Mouse (Mus musculus) intestine, postnatal 0 days (tissue): ENCODE results near the gene Arhgap15. TPM values are rescaled to one million over a fixed set of nuclear protein-coding genes. Genes with fewer than 3 reads are reported as not detected.

Experiments
- ATAC-seq: fragments of 200-750 bp; cut with Nextera tagmentation; 2 replicates; pipeline ENCODE4 v1.8.0; 2017; ENCODE audit warnings: mild to moderate bottlenecking, moderate TSS enrichment, moderate library complexity
- H3K27ac ChIP-seq: fragments of 300-500 bp; sonication (generic); 2 replicates; pipeline ENCODE4 v1.5.1; 2014; ENCODE audit warnings: mild to moderate bottlenecking, low read depth, low read length, moderate library complexity
- H3K27me3 ChIP-seq: fragments of 300-500 bp; sonication (generic); replicated peaks from 2 replicates; pipeline ENCODE4 v1.6.1; 2014; ENCODE audit warnings: low read length, mixed read lengths; ENCODE audit not compliant: control insufficient read depth, insufficient read depth
- H3K36me3 ChIP-seq: fragments of 300-500 bp; sonication (generic); 2 replicates; pipeline ENCODE4 v1.6.1; 2014; ENCODE audit warnings: mild to moderate bottlenecking, moderate library complexity; ENCODE audit not compliant: control insufficient read depth, insufficient read depth
- H3K4me1 ChIP-seq: fragments of 300-500 bp; sonication (generic); replicated peaks from 2 replicates; pipeline ENCODE4 v1.6.1; 2014; ENCODE audit warnings: antibody characterized with exemption, low read length, mixed read lengths; ENCODE audit not compliant: control insufficient read depth, insufficient read depth
- H3K4me2 ChIP-seq: fragments of 300-500 bp; sonication (generic); replicated peaks from 2 replicates; pipeline ENCODE4 v1.6.1; 2014; ENCODE audit warnings: low read depth, mild to moderate bottlenecking, moderate library complexity
- H3K4me3 ChIP-seq: fragments of 300-500 bp; sonication (generic); 2 replicates; pipeline ENCODE4 v1.5.1; 2014; ENCODE audit warnings: low read depth, low read length
- H3K9ac ChIP-seq: fragments of 300-500 bp; sonication (generic); 2 replicates; pipeline ENCODE4 v1.6.1; 2014; ENCODE audit warnings: mild to moderate bottlenecking, low read depth, low read length
- H3K9me3 ChIP-seq: fragments of 300-500 bp; sonication (generic); 2 replicates; pipeline ENCODE4 v1.6.1; 2016; ENCODE audit warnings: mixed run types; ENCODE audit not compliant: control insufficient read depth
- CTCF ChIP-seq: sonication (generic); IDR thresholded peaks from 2 replicates; pipeline ENCODE4 v1.5.1; 2016; ENCODE audit warnings: low read depth, mild to moderate bottlenecking, control low read depth, antibody characterized with exemption, moderate library complexity
- whole genome bisulfite sequencing: fragments of 180-500 bp; shearing (Covaris S2); extraction: QIAGEN DNeasy Blood & Tissue Kit; methylation state at CpG from one replicate; pipeline ENCODE4 v1.1.7; 2014; 5-methylcytosine and 5-hydroxymethylcytosine counted together
- polyA plus RNA-seq: library from polyadenylated mRNA; unstranded; fragments of >200 nt; fragmentation: Nextera tagmentation; extraction: Ambion mirVana; gene quantifications from 2 replicates; pipeline ENCODE4 v1.2.1, GENCODE M21; 2015

The Arhgap15 gene
- polyA plus RNA-seq, 1 experiment from 2014 or later: 0.80 TPM

GRCm38 (mm10) chr2:44394956-44395501 is 646.4 kb downstream of the Arhgap15 start:
- Histone ChIP-seq H3K4me1 (no peaks in the 10 kb centered on the region), H3K9me3 (no peaks in the 10 kb centered on the region)

GRCm38 (mm10) chr2:44395577-44395976 is 647.0 kb downstream of the Arhgap15 start:
- no peaks in the 10 kb centered on the region for H3K36me3 ChIP-seq
- 66% methylated on average over 2 of the region's 2 CpGs for WGBS
- H3K9ac ChIP-seq: no peak overlapping the region
- no peak for ATAC-seq
- H3K4me1 ChIP-seq: no peaks in the 10 kb centered on the region
- no peak for TF ChIP-seq CTCF
- H3K4me3 ChIP-seq: no peak overlapping the region
- H3K27ac ChIP-seq: no peak overlapping the region
- H3K9me3 ChIP-seq: no peaks in the 10 kb centered on the region
- H3K4me2 ChIP-seq: no peak overlapping the region
- no peaks in the 10 kb centered on the region for H3K27me3 ChIP-seq

More at GRCm38 (mm10) chr2:44394956-44395501, 646.4 kb downstream of the Arhgap15 start:
- H3K4me3 ChIP-seq: no peak overlapping the region
- no peak overlapping the region for H3K9ac ChIP-seq
- H3K27me3 ChIP-seq: no peaks in the 10 kb centered on the region
- 64% methylated on average over 6 of the region's 6 CpGs for WGBS
- TF ChIP-seq CTCF: no peak
- ATAC-seq: no peak
- no peak overlapping the region for H3K27ac ChIP-seq
- H3K4me2 ChIP-seq: no peak overlapping the region
- H3K36me3 ChIP-seq: no peaks in the 10 kb centered on the region

- H3K4me1 ChIP-seq: no peaks in the 10 kb centered on the region
- no peak for ATAC-seq
- TF ChIP-seq CTCF: no peak
- H3K27me3 ChIP-seq: no peaks in the 10 kb centered on the region
- H3K9me3 ChIP-seq: no peaks in the 10 kb centered on the region
- no peaks in the 10 kb centered on the region for H3K36me3 ChIP-seq
- H3K4me2 ChIP-seq: no peak overlapping the region
- H3K9ac ChIP-seq: no peak overlapping the region
- WGBS: 36% methylated on average over 1 of the region's 1 CpGs
- no peak overlapping the region for H3K27ac ChIP-seq
- no peak overlapping the region for H3K4me3 ChIP-seq
Measured at GRCm38 (mm10) chr2:44397209-44397608, 648.6 kb downstream of the Arhgap15 start.

- no peak for TF ChIP-seq CTCF
- no peak overlapping the region for H3K4me3 ChIP-seq
- WGBS: 91% methylated on average over 4 of the region's 4 CpGs
Measured at GRCm38 (mm10) chr2:44397735-44398337, 649.2 kb downstream of the Arhgap15 start.

GRCm38 (mm10) chr2:44399191-44399926 is 650.7 kb downstream of the Arhgap15 start:
- Histone ChIP-seq H3K9ac (no peak overlapping the region), H3K9me3 (no peaks in the 10 kb centered on the region), H3K27ac (no peak overlapping the region), H3K4me3 (no peak overlapping the region), H3K36me3 (no peaks in the 10 kb centered on the region), H3K4me2 (no peak overlapping the region), H3K27me3 (no peaks in the 10 kb centered on the region), H3K4me1 (no peaks in the 10 kb centered on the region)
- ATAC-seq: no peak
- no peak for TF ChIP-seq CTCF

More at GRCm38 (mm10) chr2:44397735-44398337, 649.2 kb downstream of the Arhgap15 start:
- Histone ChIP-seq H3K4me2 (no peak overlapping the region), H3K36me3 (no peaks in the 10 kb centered on the region), H3K9me3 (no peaks in the 10 kb centered on the region), H3K27ac (no peak overlapping the region), H3K27me3 (no peaks in the 10 kb centered on the region), H3K4me1 (no peaks in the 10 kb centered on the region), H3K9ac (no peak overlapping the region)
- ATAC-seq: no peak

GRCm38 (mm10) chr2:44401704-44402422 is 653.2 kb downstream of the Arhgap15 start:
- ATAC-seq: no peak
- 0 out of 2 replicates have a peak, but pooled peaks cover 3% of the 10 kb centered on the region for H3K9me3 ChIP-seq
- no peak overlapping the region for H3K4me2 ChIP-seq
- H3K27ac ChIP-seq: no peak overlapping the region
- H3K36me3 ChIP-seq: no peaks in the 10 kb centered on the region
- WGBS: 49% methylated on average over 3 of the region's 3 CpGs
- H3K27me3 ChIP-seq: no peaks in the 10 kb centered on the region
- TF ChIP-seq CTCF: no peak
- no peak overlapping the region for H3K9ac ChIP-seq
- H3K4me3 ChIP-seq: no peak overlapping the region
- H3K4me1 ChIP-seq: no peaks in the 10 kb centered on the region
